Mouse (Mus musculus) urinary bladder, adult 18-20 months (tissue): ENCODE data around the gene Ssbp3.

Experiments
- DNase-seq, 2 experiments: peaks; one replicate each; pipeline ENCODE4 v3.0.0; 2022; ENCODE audit warnings: low spot score in 2 of 2, mixed read lengths in 2 of 2

The Ssbp3 gene

DNA sequence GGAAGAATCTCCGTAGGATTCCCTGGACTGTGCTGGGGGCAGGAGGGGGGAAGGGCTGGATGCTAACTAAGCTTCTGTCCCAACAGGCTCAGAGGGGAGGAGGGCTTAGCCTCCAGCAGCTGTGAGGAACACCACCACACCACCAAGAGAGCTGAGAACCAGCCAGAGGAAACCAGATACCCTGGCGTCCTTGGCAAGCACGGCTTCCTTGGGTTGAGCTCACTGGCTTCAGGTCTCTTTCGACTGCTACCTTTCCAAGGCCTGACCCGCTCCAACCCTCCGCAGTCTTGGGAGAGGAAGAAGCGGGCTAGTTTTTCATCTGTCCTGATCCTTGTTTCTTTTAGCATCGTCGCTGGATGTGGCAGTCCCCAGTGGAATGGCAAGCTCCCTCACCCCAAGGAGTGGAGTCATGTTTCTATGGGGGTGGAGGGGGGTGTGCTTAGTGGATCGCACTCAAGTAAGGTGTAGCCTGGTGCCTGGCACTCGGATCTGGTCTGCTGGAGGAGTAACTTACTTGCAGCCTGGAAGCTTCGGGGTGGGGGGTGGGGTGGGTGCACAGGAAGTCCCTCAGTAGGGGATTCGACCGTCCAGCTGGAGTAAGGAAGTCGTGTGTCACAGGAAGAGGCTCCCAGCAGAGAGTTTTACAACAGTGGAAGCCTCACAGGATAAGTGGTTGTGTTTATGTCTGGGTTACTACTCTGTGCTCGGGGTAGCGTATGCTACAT lies 2.6 kb upstream of the Ssbp3 start:
- DNase-seq, result no peak

DNA sequence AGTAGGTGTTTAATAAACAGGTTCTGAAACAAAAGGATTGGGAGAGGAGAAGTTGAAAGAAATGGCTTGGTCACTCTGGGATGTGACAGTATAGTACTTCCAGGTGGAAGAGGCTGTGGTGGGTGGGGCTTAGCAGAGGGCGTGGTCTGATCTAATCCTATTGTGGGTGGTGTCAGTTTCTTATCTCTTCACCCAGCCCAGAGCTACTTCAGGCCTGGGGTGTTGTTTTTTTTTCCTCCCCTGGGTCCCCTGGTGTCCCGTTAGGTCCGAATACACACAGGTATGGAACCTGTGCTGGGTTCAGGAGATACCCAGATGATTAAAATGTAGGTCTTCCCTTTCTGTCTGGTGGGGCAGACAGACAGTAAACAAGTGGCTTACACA lies 2.1 kb upstream of the Ssbp3 start:
- peak; percentile 49 to 51 for DNase-seq

- DNase-seq, result peak; percentile 47 to 76
These were observed 1.4 kb upstream of the Ssbp3 start for GRCm38 (mm10) chr4:106908950-106909751.

- no peak for DNase-seq
These were observed 704 bp upstream of the Ssbp3 start for GRCm38 (mm10) chr4:106909797-106910196.

- DNase-seq, result peak; percentile 87 to 90
These were observed 823 bp downstream of the Ssbp3 start for GRCm38 (mm10) chr4:106911246-106911801.

GRCm38 (mm10) chr4:106911951-106912688 lies 1.6 kb downstream of the Ssbp3 start:
- DNase-seq, result peak in 1 of 2 experiments; percentile 33

GRCm38 (mm10) chr4:106912689-106913041 lies 2.2 kb downstream of the Ssbp3 start:
- DNase-seq, result no peak

- DNase-seq, result peak in 1 of 2 experiments; percentile 19
These were observed 3.0 kb downstream of the Ssbp3 start for GRCm38 (mm10) chr4:106913411-106914049.

GRCm38 (mm10) chr4:106915265-106915664 lies 4.8 kb downstream of the Ssbp3 start:
- DNase-seq, result no peak

GRCm38 (mm10) chr4:106918263-106918662 lies 7.8 kb downstream of the Ssbp3 start:
- no peak for DNase-seq

DNA sequence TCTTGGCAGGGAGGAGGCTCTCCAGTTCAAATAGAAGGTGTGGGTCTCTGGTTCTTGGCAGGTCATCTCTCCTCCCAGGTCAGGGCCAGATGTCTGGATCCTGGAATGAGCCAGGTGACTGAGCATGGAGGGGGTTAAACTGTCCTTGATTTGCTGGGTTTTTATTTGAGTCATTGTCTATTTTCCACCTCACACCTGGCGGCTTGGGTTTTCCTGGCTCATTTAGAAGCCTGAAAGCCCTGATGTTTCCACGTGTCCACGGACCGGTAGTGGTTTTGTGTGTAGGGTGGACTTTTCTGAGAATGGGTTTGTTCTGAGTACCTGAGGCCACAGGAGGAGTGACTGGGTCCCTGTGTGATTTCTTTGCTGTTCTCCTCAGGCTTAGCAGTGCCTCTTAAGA lies 9.6 kb downstream of the Ssbp3 start:
- DNase-seq, result no peak

DNA sequence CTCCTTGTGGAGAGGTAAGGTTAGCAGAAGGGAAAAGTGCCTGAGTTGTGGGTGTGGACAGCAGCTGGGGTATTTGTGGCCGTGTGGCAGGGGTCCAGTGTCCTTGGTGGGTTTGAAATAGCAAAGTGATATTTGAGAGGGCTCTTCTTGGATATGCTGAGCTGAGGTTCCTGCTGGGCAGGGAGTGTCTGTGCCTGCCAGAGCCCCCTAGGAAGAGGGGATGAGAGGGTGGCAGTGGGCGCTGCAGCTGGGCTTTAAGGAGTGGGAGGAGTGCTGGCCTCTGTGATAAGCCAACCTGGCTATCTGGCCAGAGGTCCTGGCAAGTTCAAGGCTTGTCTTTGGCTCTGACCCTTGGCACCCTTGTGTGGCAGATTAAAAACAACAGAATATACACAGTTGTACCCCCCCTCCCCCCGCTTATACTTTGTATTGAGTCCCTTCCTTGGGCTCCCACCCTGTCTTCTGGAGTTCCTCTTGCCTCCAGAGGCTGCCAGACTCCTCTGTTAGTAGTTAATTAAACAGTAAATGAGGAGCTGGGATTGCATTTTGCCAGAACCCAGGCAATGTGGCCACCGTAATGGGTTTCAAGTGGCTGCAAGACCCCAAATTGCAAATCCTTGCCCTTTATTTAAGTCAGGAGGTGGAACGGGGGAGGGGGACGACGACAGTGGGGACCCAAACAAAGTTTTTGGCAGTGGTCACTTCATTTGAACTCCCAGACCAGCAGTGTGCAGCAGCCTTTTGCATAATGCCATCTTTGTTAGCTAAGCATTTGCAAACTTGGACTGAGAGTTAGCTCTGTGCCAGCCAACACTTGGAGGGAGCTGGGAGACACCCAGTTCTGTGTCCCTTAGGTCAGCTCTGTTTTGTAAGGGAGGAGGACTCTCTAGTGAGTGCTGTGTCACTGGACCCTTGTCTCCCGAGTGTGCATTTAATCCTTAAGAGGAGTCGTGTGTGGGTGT lies 11.2 kb downstream of the Ssbp3 start:
- DNase-seq, result no peak

- DNase-seq, result no peak
These were observed 12.4 kb downstream of the Ssbp3 start for GRCm38 (mm10) chr4:106922919-106923318.

DNA sequence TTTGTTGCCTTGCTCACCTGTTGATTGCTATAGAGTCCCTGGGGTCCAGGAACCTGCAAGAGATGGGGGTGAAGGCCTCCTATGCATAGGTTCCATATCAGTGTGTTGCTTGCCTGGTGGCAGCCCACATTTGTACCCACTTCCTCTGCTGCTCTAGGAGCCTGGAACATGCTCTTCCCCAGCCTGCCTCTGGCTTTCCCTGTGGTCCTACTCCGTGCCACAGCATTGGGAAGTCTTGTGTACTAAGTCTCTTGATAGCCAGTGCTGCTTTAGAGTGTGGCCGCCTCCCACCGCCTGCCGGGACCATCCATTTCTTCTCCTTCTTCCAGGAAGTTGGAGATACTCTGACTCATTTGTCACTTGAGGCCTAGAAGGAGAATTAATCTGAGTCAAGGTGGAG lies 13.7 kb downstream of the Ssbp3 start:
- DNase-seq, result no peak

DNA sequence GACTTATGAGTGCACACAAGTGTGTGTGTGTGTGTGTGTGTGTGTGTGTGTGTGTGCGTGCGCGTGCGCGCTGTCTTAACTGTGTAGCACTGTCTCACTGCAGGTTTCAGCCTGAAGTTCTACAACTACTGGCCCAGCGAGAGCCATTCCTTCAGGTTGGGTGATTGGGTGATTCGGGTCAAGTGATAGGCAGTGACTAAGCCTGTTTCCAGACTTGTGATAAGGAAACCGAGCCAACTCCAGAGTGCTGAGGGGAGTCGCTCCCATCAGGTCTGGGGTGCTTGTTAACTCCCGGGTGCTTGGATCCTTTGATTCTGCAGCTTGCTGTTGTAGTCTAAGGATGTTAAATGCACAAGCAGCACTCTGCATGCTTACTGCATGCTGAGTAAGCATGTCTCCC lies 14.4 kb downstream of the Ssbp3 start:
- DNase-seq, result no peak

GRCm38 (mm10) chr4:106926401-106926800 lies 15.9 kb downstream of the Ssbp3 start:
- DNase-seq, result no peak

DNA sequence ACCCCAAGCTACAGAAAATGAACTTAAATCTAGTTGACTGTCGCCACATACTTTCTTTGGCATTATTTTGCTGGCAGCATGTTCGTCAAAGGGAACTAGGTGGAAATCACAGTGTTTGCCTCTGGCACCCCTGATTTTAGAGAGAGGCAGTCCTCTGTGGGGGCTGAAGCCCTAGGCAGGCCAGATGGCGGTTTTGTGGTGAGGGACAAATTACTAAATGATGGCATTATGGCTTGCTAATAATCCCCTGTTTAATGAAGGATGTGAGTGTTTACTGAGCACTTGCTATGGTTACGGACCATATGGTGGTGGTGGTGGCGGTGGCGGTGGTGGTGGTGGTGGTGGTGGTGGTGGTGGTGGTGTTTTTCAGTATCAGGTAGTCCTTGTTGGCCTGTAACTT lies 16.5 kb downstream of the Ssbp3 start:
- no peak for DNase-seq

- no peak for DNase-seq
These were observed 18.5 kb downstream of the Ssbp3 start for GRCm38 (mm10) chr4:106928961-106929360.

DNA sequence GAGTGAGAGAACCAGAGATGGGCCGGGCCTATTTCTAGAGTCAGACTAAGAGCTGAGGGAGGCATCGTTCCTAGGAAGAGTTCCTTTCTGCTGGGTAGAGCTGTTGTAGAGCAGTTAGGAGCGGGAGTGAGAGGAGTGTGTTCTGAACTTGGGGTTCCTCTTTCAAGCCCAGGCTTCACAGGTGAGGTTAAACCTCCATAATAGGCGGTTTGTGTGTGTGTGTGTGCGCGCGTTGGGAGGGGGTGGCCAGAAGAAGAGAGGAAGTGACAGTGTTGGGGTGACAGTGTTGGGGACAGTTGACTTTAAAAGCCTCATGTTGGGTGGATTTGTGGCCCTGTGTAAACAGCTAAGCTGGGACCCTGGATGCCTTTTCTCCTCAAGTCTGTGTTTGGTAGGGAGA lies 22.1 kb downstream of the Ssbp3 start:
- no peak for DNase-seq

- no peak for DNase-seq
These were observed 23.4 kb downstream of the Ssbp3 start for GRCm38 (mm10) chr4:106933813-106934482.
